ENCODE assay signal across 8 mouse cellular contexts in the genomic region with DNA sequence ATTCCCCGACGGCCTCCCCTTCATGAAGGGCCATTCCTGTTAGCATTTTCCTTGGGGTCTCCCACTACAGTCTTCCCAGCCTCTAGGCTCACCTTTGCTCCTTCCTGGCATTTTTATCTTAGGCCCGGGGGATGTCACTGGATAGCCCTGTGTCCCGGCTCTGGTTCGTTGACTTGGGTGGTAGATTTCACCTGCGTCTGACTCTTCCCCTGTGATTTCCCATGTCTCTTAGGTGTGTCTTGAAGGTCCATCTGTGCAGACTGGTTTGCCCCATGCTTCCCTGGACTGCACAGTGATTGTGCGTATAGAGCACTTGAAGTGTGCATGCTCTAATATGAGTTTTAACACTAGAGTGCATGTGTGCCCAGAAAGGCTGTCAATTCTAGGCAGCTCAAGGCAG. TPM values are rescaled to one million over a fixed set of nuclear protein-coding genes. Genes with fewer than 3 reads are reported as not detected.
DNase-seq lines count a peak whose midpoint lies in the region; ATAC-seq and TF ChIP-seq lines count a peak whose summit lies in the region.

No protein-coding gene starts in this region.

- TF ChIP-seq POLR2A in spleen, adult 2 months (IDR thresholded peaks at IDR 0.05; ENCODE audit: low read depth, low read length) = no peak

- no peak overlapping the region for H3K27ac ChIP-seq in spleen, adult 2 months (ENCODE audit: insufficient read depth, low read length)
- H3K27ac ChIP-seq in embryonic facial prominence, embryonic 15.5 days (replicated peaks) = no peak overlapping the region
- no peak overlapping the region for H3K27ac ChIP-seq in intestine, embryonic 14.5 days (ENCODE audit: low read depth)
- H3K27ac ChIP-seq in midbrain, embryonic 12.5 days (replicated peaks) = no peak overlapping the region

- H3K4me1 ChIP-seq in spleen, adult 2 months (ENCODE audit: control insufficient read depth, insufficient read depth, insufficient read length) = no peaks in the 10 kb centered on the region; the same call in 1 of the 2 replicates
- H3K4me1 ChIP-seq in embryonic facial prominence, embryonic 15.5 days = peaks cover 11% of the 10 kb centered on the region
- peaks cover 10% of the 10 kb centered on the region for H3K4me1 ChIP-seq in intestine, embryonic 14.5 days (replicated peaks; ENCODE audit: control insufficient read depth, insufficient read depth, low read length)
- peaks cover 16% of the 10 kb centered on the region for H3K4me1 ChIP-seq in midbrain, embryonic 12.5 days

- peak overlapping the region; percentile 75 for H3K4me2 ChIP-seq in embryonic facial prominence, embryonic 15.5 days (replicated peaks)
- peak overlapping the region; percentile 76 for H3K4me2 ChIP-seq in intestine, embryonic 14.5 days (ENCODE audit: low read length)
- peak overlapping the region; percentile 88 for H3K4me2 ChIP-seq in midbrain, embryonic 12.5 days (replicated peaks)

- ATAC-seq in embryonic facial prominence, embryonic 15.5 days (ENCODE audit: insufficient number of reproducible peaks, low FRiP score, low TSS enrichment, low read depth) = no peak
- no peak for ATAC-seq in intestine, embryonic 14.5 days (replicated peaks; ENCODE audit: low FRiP score, low TSS enrichment, low read depth)
- ATAC-seq in midbrain, embryonic 12.5 days (ENCODE audit: low FRiP score, low read depth) = no peak

- no peak for DNase-seq in spleen, adult 2 months (ENCODE audit: low read depth in 1 of 2, low spot score in 2 of 2)
- no peak for DNase-seq in spleen, adult 12 weeks (ENCODE audit: low spot score)
- DNase-seq in intestine, embryonic 14.5 days (ENCODE audit: low spot score) = peak; percentile 51
- DNase-seq in layer of hippocampus, adult 9-10 months (ENCODE audit: low spot score) = no peak
- DNase-seq in adrenal gland, postnatal 14 days = no peak
- no peak for DNase-seq in right cerebral cortex, adult 2 months (ENCODE audit: low spot score in 2 of 2)

- peak overlapping the region; percentile 36 for H3K4me3 ChIP-seq in spleen, adult 2 months (ENCODE audit: extremely low read depth, insufficient read depth, insufficient read length)
- peak overlapping the region; percentile 79 for H3K4me3 ChIP-seq in embryonic facial prominence, embryonic 15.5 days (replicated peaks)
- H3K4me3 ChIP-seq in intestine, embryonic 14.5 days (ENCODE audit: low read depth, low read length) = peak overlapping the region; percentile 92
- H3K4me3 ChIP-seq in midbrain, embryonic 12.5 days = peak overlapping the region; percentile 85

- no peaks in the 10 kb centered on the region for H3K36me3 ChIP-seq in spleen, adult 2 months (ENCODE audit: control insufficient read depth, insufficient read depth, low read length)
- no peaks in the 10 kb centered on the region for H3K36me3 ChIP-seq in embryonic facial prominence, embryonic 15.5 days
- no peaks in the 10 kb centered on the region for H3K36me3 ChIP-seq in intestine, embryonic 14.5 days (ENCODE audit: control insufficient read depth, insufficient read depth, low read length)
- no peaks in the 10 kb centered on the region for H3K36me3 ChIP-seq in midbrain, embryonic 12.5 days

- H3K9me3 ChIP-seq in embryonic facial prominence, embryonic 15.5 days (replicated peaks) = no peaks in the 10 kb centered on the region
- no peaks in the 10 kb centered on the region for H3K9me3 ChIP-seq in intestine, embryonic 14.5 days (ENCODE audit: control insufficient read depth, low read length)
- no peaks in the 10 kb centered on the region for H3K9me3 ChIP-seq in midbrain, embryonic 12.5 days

- WGBS in spleen, adult 2 months = 10% methylated on average over 7 of the region's 7 CpGs
- 36% methylated on average over 7 of the region's 7 CpGs for WGBS in embryonic facial prominence, embryonic 15.5 days
- 38% methylated on average over 7 of the region's 7 CpGs for WGBS in intestine, embryonic 14.5 days
- 62% methylated on average over 7 of the region's 7 CpGs for WGBS in midbrain, embryonic 12.5 days

- H3K27me3 ChIP-seq in spleen, adult 2 months (ENCODE audit: control insufficient read depth, insufficient read depth, low read length) = no peaks in the 10 kb centered on the region
- no peaks in the 10 kb centered on the region for H3K27me3 ChIP-seq in embryonic facial prominence, embryonic 15.5 days
- H3K27me3 ChIP-seq in intestine, embryonic 14.5 days (replicated peaks; ENCODE audit: control insufficient read depth, insufficient read depth, low read length) = no peaks in the 10 kb centered on the region
- H3K27me3 ChIP-seq in midbrain, embryonic 12.5 days = no peaks in the 10 kb centered on the region

- no peak for TF ChIP-seq CTCF in spleen, adult 2 months (IDR thresholded peaks at IDR 0.05; ENCODE audit: extremely low read depth, insufficient read depth, insufficient read length, insufficient replicate concordance)

- peak overlapping the region; percentile 47; the same call in 1 of the 2 replicates for H3K9ac ChIP-seq in embryonic facial prominence, embryonic 15.5 days
- peak overlapping the region; percentile 63 for H3K9ac ChIP-seq in intestine, embryonic 14.5 days (ENCODE audit: low read length)
- H3K9ac ChIP-seq in midbrain, embryonic 12.5 days (replicated peaks) = peak overlapping the region; percentile 75

RNA-seq across cellular contexts. Expression of a gene that starts 1.1 kb away (rescaled TPM):
- 32.6 and 48.9 TPM in 2 replicates for polyA plus RNA-seq in spleen, adult 2 months (2012; rRNA removed)
- 50.6 and 54.2 TPM in 2 replicates for polyA plus RNA-seq in embryonic facial prominence, embryonic 15.5 days (2015; fragmentation: Nextera tagmentation; extraction: Ambion mirVana)
- 47.2 and 55.0 TPM in 2 replicates for polyA plus RNA-seq in intestine, embryonic 14.5 days (2014; fragmentation: Nextera tagmentation; extraction: Ambion mirVana)
- 75.9 and 76.7 TPM in 2 replicates for polyA plus RNA-seq in midbrain, embryonic 12.5 days (2016; fragmentation: Nextera tagmentation; extraction: Ambion mirVana)
- total RNA-seq in adrenal gland, postnatal 14 days (2021) = 123 and 136 TPM in 2 replicates

RNA-seq across cellular contexts. Expression of a gene that starts 44.4 kb away (rescaled TPM):
- 0.08 TPM in 1 of 2 replicates, not detected in the other for polyA plus RNA-seq in spleen, adult 2 months (2012; rRNA removed)
- 0.41 and 0.51 TPM in 2 replicates for polyA plus RNA-seq in embryonic facial prominence, embryonic 15.5 days (2015; fragmentation: Nextera tagmentation; extraction: Ambion mirVana)
- polyA plus RNA-seq in intestine, embryonic 14.5 days (2014; fragmentation: Nextera tagmentation; extraction: Ambion mirVana) = 0.07 and 0.19 TPM in 2 replicates
- 0.06 and 0.07 TPM in 2 replicates for polyA plus RNA-seq in midbrain, embryonic 12.5 days (2016; fragmentation: Nextera tagmentation; extraction: Ambion mirVana)
- total RNA-seq in adrenal gland, postnatal 14 days (2021) = 0.15 TPM in 1 of 2 replicates, not detected in the other

Comparison
In these comparisons a context has a peak if more than half of its experiments do, and no peak if none do; other contexts are left out.
1. H3K4me3 ChIP-seq: peak in every context shown above with its lines; median percentile 92 in intestine, embryonic 14.5 days; 85 in midbrain, embryonic 12.5 days; 79 in embryonic facial prominence, embryonic 15.5 days; 36 in spleen, adult 2 months.